Mouse (Mus musculus): ENCODE measurements around the gene Speer4f1.

DNA sequence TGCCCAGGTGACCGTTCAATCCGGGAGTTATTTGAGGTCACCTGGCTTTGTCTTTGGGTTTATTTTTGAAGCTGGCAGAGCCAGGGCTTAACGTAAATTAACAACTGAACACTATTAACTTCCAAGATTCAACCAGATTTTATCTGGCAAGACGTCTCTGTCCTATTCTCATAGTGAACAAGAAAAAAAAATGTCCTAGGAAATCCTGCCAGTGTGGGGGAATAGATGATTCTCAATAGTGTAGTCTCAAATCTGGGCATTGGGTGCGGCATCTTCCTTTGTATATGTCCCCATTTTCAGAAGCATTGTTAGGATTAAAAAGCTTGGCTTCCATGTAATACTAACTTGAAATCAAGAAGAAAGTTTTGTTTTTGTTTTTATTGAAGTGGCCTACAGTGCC, 20.8 kb downstream of the Speer4f1 start:
- TF ChIP-seq CTCF (conservative IDR thresholded peaks at IDR 0.05 in 1 of 2, IDR thresholded peaks at IDR 0.05 in 1 of 2; ENCODE audit: low read depth in 2 of 2, low read length in 2 of 2), result no peak
- TF ChIP-seq TBP (conservative IDR thresholded peaks at IDR 0.05; ENCODE audit: low read depth, low read length), result no peak
- TF ChIP-seq NELFE (IDR thresholded peaks at IDR 0.05; ENCODE audit: low read depth, low read length), result no peak
- TF ChIP-seq USF2 (conservative IDR thresholded peaks at IDR 0.05; ENCODE audit: low read depth, low read length), result no peak
- TF ChIP-seq CHD2 (IDR thresholded peaks at IDR 0.05; ENCODE audit: low read length), result no peak
- TF ChIP-seq EP300 (IDR thresholded peaks at IDR 0.05; ENCODE audit: low read length), result no peak

Measured in CH12.LX (cell line).